Comparison of ENCODE assay signal across 20 mouse cellular contexts in the genomic region with DNA sequence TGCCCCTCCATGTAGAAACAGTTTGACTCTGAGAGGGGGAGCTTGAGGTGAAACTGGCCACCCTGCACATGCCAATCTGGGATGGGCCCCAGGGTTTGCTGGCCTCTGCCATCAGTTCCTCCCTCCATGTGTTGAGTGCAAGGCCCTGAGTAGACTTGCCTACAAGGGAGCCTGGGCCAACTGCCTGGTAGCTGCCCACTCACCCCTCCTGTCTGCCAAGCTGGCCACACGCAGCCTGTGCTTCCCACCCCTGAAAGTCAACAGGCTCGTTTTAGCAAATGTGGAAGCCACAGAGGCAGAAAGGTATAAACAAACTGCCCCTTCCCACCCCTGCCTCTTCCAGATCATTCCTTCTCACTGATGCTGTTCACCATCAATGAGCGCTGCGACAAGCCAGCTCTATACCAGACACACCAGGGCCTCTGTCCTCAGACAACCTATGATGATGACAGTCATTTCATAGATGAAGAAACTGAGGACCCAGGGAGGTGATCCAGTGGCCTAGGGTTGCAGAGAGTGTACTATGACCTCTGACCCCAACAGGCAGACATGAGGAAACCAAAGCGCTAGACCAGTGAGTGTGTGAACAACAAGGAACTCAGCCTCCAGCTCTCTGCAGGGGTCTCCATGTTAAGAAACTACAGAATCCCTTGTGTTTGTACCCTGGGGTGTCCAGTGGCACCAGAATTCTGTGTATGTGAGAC. TPM values are rescaled to one million over a fixed set of nuclear protein-coding genes. Genes with fewer than 3 reads are reported as not detected.
A peak's percentile ranks its signal among the peaks of the same experiment; 100 is the strongest.
DNase-seq lines count a peak whose midpoint lies in the region; ATAC-seq lines count a peak whose summit lies in the region.
"Had no signal": no experiment of that assay in that cellular context is flagged by ENCODE, and none has a peak within 500 bp of the region (broad histone marks: within the 10 kb centered on the region; RNA-seq: fewer than 3 reads in every experiment).

No protein-coding gene starts in this region.

- H3K9ac ChIP-seq in midbrain, embryonic 13.5 days (replicated peaks): no peak overlapping the region
- H3K9ac ChIP-seq: embryonic facial prominence, embryonic 12.5 days; hindbrain, embryonic 15.5 days; intestine, embryonic 15.5 days; liver, embryonic 14.5 days; midbrain, embryonic 15.5 days had no signal

- no peak overlapping the region for H3K4me3 ChIP-seq in midbrain, embryonic 10.5 days
- H3K4me3 ChIP-seq in midbrain, embryonic 13.5 days (replicated peaks): no peak overlapping the region
- H3K4me3 ChIP-seq: embryonic facial prominence, embryonic 12.5 days; hindbrain, embryonic 15.5 days; intestine, embryonic 15.5 days; midbrain, embryonic 15.5 days; myocyte had no signal

- no peaks in the 10 kb centered on the region for H3K9me3 ChIP-seq in midbrain, embryonic 10.5 days (replicated peaks)
- no peaks in the 10 kb centered on the region for H3K9me3 ChIP-seq in midbrain, embryonic 13.5 days
- H3K9me3 ChIP-seq: embryonic facial prominence, embryonic 12.5 days; hindbrain, embryonic 15.5 days; intestine, embryonic 15.5 days; midbrain, embryonic 15.5 days had no signal

- ATAC-seq in midbrain, embryonic 13.5 days: no peak
- ATAC-seq: forebrain, embryonic 16.5 days; intestine, embryonic 15.5 days; lung, postnatal 0 days; midbrain, embryonic 15.5 days had no signal

- DNase-seq in cerebellum, postnatal 14 days: peak; percentile 37 to 45
- DNase-seq in cerebellum, postnatal 25 days: no peak
- DNase-seq in layer of hippocampus, adult 9-11 months: peak; percentile 12
- no peak for DNase-seq in layer of hippocampus, postnatal 10 days (ENCODE audit: low spot score in 2 of 2)
- no peak for DNase-seq in midbrain, embryonic 10.5 days (ENCODE audit: low spot score)
- peak; percentile 12 to 14 for DNase-seq in right cerebral cortex, postnatal 36 days (ENCODE audit: low spot score in 2 of 2)
- DNase-seq in embryo, embryonic 10 days (ENCODE audit: low spot score): no peak
- DNase-seq: adrenal gland, postnatal 36 days; cerebellum, adult 2 months; heart, adult 11 months; heart, postnatal 4 days had no signal

- peaks cover 11% of the 10 kb centered on the region for H3K4me1 ChIP-seq in midbrain, embryonic 10.5 days
- peaks cover 20% of the 10 kb centered on the region for H3K4me1 ChIP-seq in midbrain, embryonic 13.5 days (replicated peaks)

- H3K27me3 ChIP-seq in midbrain, embryonic 10.5 days (ENCODE audit: low read depth, poor library complexity, severe bottlenecking): peaks cover 72% of the 10 kb centered on the region
- 0 out of 2 replicates have a peak, but pooled peaks cover 5% of the 10 kb centered on the region for H3K27me3 ChIP-seq in midbrain, embryonic 13.5 days
- H3K27me3 ChIP-seq: embryonic facial prominence, embryonic 12.5 days; hindbrain, embryonic 15.5 days; intestine, embryonic 15.5 days; midbrain, embryonic 15.5 days had no signal

- no peak overlapping the region for H3K4me2 ChIP-seq in midbrain, embryonic 13.5 days (replicated peaks)
- H3K4me2 ChIP-seq: embryonic facial prominence, embryonic 12.5 days; hindbrain, embryonic 15.5 days; intestine, embryonic 15.5 days; midbrain, embryonic 15.5 days had no signal

- H3K36me3 ChIP-seq in midbrain, embryonic 10.5 days: no peaks in the 10 kb centered on the region
- no peaks in the 10 kb centered on the region for H3K36me3 ChIP-seq in midbrain, embryonic 13.5 days
- H3K36me3 ChIP-seq: embryonic facial prominence, embryonic 12.5 days; hindbrain, embryonic 15.5 days; intestine, embryonic 15.5 days; midbrain, embryonic 15.5 days had no signal

- H3K27ac ChIP-seq in midbrain, embryonic 10.5 days (replicated peaks): 0 out of 2 replicates have a peak overlapping the region, but pooled peaks have one; percentile 23
- H3K27ac ChIP-seq in midbrain, embryonic 13.5 days: no peak overlapping the region
- H3K27ac ChIP-seq: embryonic facial prominence, embryonic 12.5 days; intestine, embryonic 15.5 days; liver, embryonic 14.5 days; midbrain, embryonic 15.5 days had no signal

- 87% methylated on average over 5 of the region's 5 CpGs for WGBS in midbrain, embryonic 10.5 days
- WGBS in midbrain, embryonic 13.5 days: 89% methylated on average over 5 of the region's 5 CpGs

RNA-seq across cellular contexts. Expression of a gene that starts 36.5 kb away (rescaled TPM):
- total RNA-seq in layer of hippocampus, postnatal 10 days (2021): 10 to 100 TPM; 13.4 to 14.2 TPM
- 7.5 and 7.6 TPM in 2 replicates for polyA plus RNA-seq in midbrain, embryonic 10.5 days (2016; fragmentation: Nextera tagmentation; extraction: Ambion mirVana)
- 4.0 and 4.4 TPM in 2 replicates for polyA plus RNA-seq in midbrain, embryonic 13.5 days (2015; fragmentation: Nextera tagmentation; extraction: Ambion mirVana)

Comparison
In these comparisons a context has a peak if more than half of its experiments do, and no peak if none do; other contexts are left out.
1. DNase-seq: peak in cerebellum, postnatal 14 days (2 of 2), layer of hippocampus, adult 9-11 months (single experiment) and right cerebral cortex, postnatal 36 days (2 of 2); none in cerebellum, postnatal 25 days (0 of 2), layer of hippocampus, postnatal 10 days (0 of 2), midbrain, embryonic 10.5 days (single experiment) and embryo, embryonic 10 days (single experiment).